Mouse (Mus musculus): ENCODE results near the gene Nup98.

DNA sequence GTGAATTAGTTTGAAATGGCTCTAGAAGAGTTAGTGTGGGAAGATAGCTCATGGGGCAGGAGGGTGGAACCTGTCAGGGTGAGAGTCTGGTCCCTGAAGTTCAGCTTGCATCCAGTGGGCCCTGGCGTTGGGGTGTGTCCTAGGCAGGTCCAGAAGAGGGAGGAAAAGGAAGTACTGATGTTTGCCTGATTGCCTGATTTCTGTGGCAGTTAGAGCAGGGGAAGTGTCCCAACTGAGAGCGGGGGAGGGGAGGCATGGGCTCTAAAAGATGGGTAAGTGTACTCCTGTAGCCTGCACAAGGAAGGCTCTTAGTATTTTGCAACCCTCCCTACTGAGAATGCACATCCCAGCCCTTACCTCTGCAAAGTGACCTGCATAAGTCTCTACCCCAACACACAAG, 33.9 kb upstream of the Nup98 start:
- TF ChIP-seq POLR2A (IDR thresholded peaks at IDR 0.05; ENCODE audit: low read depth, low read length), result no peak
- no peak for TF ChIP-seq UBTF (IDR thresholded peaks at IDR 0.05; ENCODE audit: low read depth, low read length)
- TF ChIP-seq CTCF (conservative IDR thresholded peaks at IDR 0.05 in 1 of 2, IDR thresholded peaks at IDR 0.05 in 1 of 2; ENCODE audit: low read depth in 2 of 2, low read length in 2 of 2), result no peak
- no peak for TF ChIP-seq TCF12 (IDR thresholded peaks at IDR 0.05; ENCODE audit: low read depth, low read length)
- TF ChIP-seq CHD1 (IDR thresholded peaks at IDR 0.05; ENCODE audit: low read depth, low read length), result no peak
- TF ChIP-seq ELF1 (IDR thresholded peaks at IDR 0.05; ENCODE audit: low read depth, low read length), result no peak
- no peak for TF ChIP-seq USF1 (IDR thresholded peaks at IDR 0.05; ENCODE audit: low read depth, low read length)
- TF ChIP-seq ZNF384 (IDR thresholded peaks at IDR 0.05; ENCODE audit: low read depth, low read length), result no peak
- TF ChIP-seq BHLHE40 (IDR thresholded peaks at IDR 0.05; ENCODE audit: low read depth, low read length), result no peak
- TF ChIP-seq KAT2A (IDR thresholded peaks at IDR 0.05; ENCODE audit: insufficient replicate concordance, low read length), result no peak
- TF ChIP-seq JUN (IDR thresholded peaks at IDR 0.05; ENCODE audit: insufficient read depth, low read depth, low read length), result no peak
- TF ChIP-seq SMC3 (IDR thresholded peaks at IDR 0.05; ENCODE audit: low read depth, low read length), result no peak
- TF ChIP-seq EP300 (IDR thresholded peaks at IDR 0.05; ENCODE audit: low read length), result no peak

Measured in CH12.LX (cell line).